Mouse (Mus musculus) heart, embryonic 11.5 days (tissue): ENCODE measurements around the gene Stox2. TPM values are rescaled to one million over a fixed set of nuclear protein-coding genes. Genes with fewer than 3 reads are reported as not detected.

Experiments
- ATAC-seq: fragments of 200-750 bp; cut with Nextera tagmentation; replicated peaks from 2 replicates; pipeline ENCODE4 v1.8.0; 2017; ENCODE audit warnings: moderate library complexity; ENCODE audit not compliant: insufficient number of reproducible peaks, low FRiP score, low TSS enrichment
- H3K27ac ChIP-seq: fragments of 300-500 bp; sonication (generic); 2 replicates; pipeline ENCODE4 v1.5.1; 2014; ENCODE audit warnings: mild to moderate bottlenecking, low read depth, low read length
- H3K27me3 ChIP-seq: fragments of 300-500 bp; sonication (generic); 2 replicates; pipeline ENCODE4 v1.6.1; 2014; ENCODE audit warnings: mild to moderate bottlenecking, low read length, mixed read lengths; ENCODE audit not compliant: control insufficient read depth, insufficient read depth
- H3K36me3 ChIP-seq: fragments of 300-500 bp; sonication (generic); 2 replicates; pipeline ENCODE4 v1.6.1; 2014; ENCODE audit warnings: mild to moderate bottlenecking, low read length, moderate library complexity, mixed read lengths; ENCODE audit not compliant: control insufficient read depth, insufficient read depth
- H3K4me1 ChIP-seq: fragments of 300-500 bp; sonication (generic); 2 replicates; pipeline ENCODE4 v1.6.1; 2014; ENCODE audit warnings: low read length; ENCODE audit not compliant: control insufficient read depth, insufficient read depth
- H3K4me2 ChIP-seq: fragments of 300-500 bp; sonication (generic); 2 replicates; pipeline ENCODE4 v1.6.1; 2014; ENCODE audit warnings: mild to moderate bottlenecking, moderate library complexity
- H3K4me3 ChIP-seq: fragments of 300-500 bp; sonication (generic); 2 replicates; pipeline ENCODE4 v1.5.1; 2014; ENCODE audit warnings: low read depth, low read length
- H3K9ac ChIP-seq: fragments of 300-500 bp; sonication (generic); 2 replicates; pipeline ENCODE4 v1.6.1; 2014; ENCODE audit warnings: mild to moderate bottlenecking, low read depth, low read length, moderate library complexity
- H3K9me3 ChIP-seq: fragments of 300-500 bp; sonication (generic); replicated peaks from 2 replicates; pipeline ENCODE4 v1.6.1; 2016; ENCODE audit warnings: low read length; ENCODE audit not compliant: control insufficient read depth
- WGBS: fragments of 180-500 bp; shearing (Covaris S2); extraction: QIAGEN DNeasy Blood & Tissue Kit; methylation state at CpG from one replicate; pipeline ENCODE4 v1.1.7; 2014; ENCODE audit not compliant: insufficient replicate concordance; 5-methylcytosine and 5-hydroxymethylcytosine counted together
- polyA plus RNA-seq: library from polyadenylated mRNA; unstranded; fragments of >200 nt; fragmentation: Nextera tagmentation; extraction: Ambion mirVana; gene quantifications from 2 replicates; pipeline ENCODE4 v1.2.1, GENCODE M21; 2014

Gene Stox2
- polyA plus RNA-seq, 1 experiment from 2014 or later: 10.6 TPM

DNA sequence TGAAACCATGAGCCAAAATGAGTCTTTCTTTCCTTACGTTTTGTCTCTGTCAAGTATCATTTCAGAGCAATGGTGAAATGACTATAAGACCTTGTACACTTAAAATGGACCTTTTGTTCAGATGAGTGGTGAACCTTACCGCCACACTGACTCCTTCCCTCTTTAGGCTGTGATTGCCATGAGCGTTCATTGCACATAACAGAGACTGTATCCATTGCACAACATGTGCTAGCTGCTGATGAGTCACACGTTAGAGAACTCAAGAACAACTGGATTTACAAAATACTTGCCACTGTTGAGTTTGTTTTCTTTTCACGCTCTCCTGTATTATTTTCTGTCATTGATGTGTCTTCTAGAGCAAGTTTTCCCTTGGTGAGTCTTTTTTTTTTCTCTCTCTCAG, 216.1 kb downstream of the Stox2 start:
- Histone ChIP-seq H3K36me3 (no peaks in the 10 kb centered on the region), H3K27ac (no peak overlapping the region), H3K27me3 (no peaks in the 10 kb centered on the region), H3K4me2 (no peak overlapping the region), H3K9ac (no peak overlapping the region), H3K4me3 (no peak overlapping the region), H3K9me3 (no peaks in the 10 kb centered on the region), H3K4me1 (peaks cover 12% of the 10 kb centered on the region)
- WGBS: 86% methylated on average over 5 of the region's 5 CpGs
- ATAC-seq: no peak

GRCm38 (mm10) chr8:47221851-47222250, 224.3 kb downstream of the Stox2 start:
- no peaks in the 10 kb centered on the region for H3K27me3 ChIP-seq
- H3K4me2 ChIP-seq: no peak overlapping the region
- no peak overlapping the region for H3K27ac ChIP-seq
- H3K36me3 ChIP-seq: no peaks in the 10 kb centered on the region
- no peak overlapping the region for H3K4me3 ChIP-seq
- peaks cover 19% of the 10 kb centered on the region for H3K4me1 ChIP-seq
- no peak overlapping the region for H3K9ac ChIP-seq
- 75% methylated on average over 5 of the region's 5 CpGs for WGBS
- H3K9me3 ChIP-seq: no peaks in the 10 kb centered on the region
- ATAC-seq: no peak

- WGBS: 71% methylated on average over 10 of the region's 10 CpGs
- H3K9me3 ChIP-seq: no peaks in the 10 kb centered on the region
- no peak for ATAC-seq
- no peak overlapping the region for H3K4me3 ChIP-seq
- no peak overlapping the region for H3K27ac ChIP-seq
- H3K27me3 ChIP-seq: no peaks in the 10 kb centered on the region
- H3K4me2 ChIP-seq: no peak overlapping the region
- peaks cover 19% of the 10 kb centered on the region for H3K4me1 ChIP-seq
- H3K9ac ChIP-seq: no peak overlapping the region
- H3K36me3 ChIP-seq: no peaks in the 10 kb centered on the region
These were observed 225.0 kb downstream of the Stox2 start for GRCm38 (mm10) chr8:47221191-47221590.

GRCm38 (mm10) chr8:47220390-47220789, 225.8 kb downstream of the Stox2 start:
- Histone ChIP-seq H3K36me3 (no peaks in the 10 kb centered on the region), H3K9ac (no peak overlapping the region), H3K27me3 (no peaks in the 10 kb centered on the region), H3K4me1 (peaks cover 19% of the 10 kb centered on the region), H3K4me2 (no peak overlapping the region), H3K4me3 (no peak overlapping the region), H3K9me3 (no peaks in the 10 kb centered on the region), H3K27ac (no peak overlapping the region)
- 83% methylated on average over 5 of the region's 5 CpGs for WGBS
- no peak for ATAC-seq

DNA sequence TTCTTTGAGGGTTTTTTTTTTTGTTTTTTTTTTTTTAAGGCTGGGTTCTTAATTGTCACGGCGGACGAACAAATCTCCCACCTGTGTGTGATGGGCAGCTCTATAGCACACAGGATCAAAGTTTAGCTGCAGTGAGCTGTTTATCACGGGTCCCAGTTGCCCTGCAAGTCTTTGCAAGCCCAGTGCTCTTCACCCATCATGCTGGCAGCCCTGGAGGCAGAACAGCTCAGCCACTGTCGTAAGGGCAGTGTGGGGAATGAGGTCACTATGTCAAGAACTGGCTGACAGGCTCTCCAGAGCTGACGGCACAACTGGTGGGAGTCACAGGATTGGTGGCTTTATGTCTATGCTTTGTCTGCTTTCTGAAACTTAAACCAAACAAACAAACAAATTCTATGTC, 227.6 kb downstream of the Stox2 start:
- H3K9ac ChIP-seq: 0 out of 2 replicates have a peak overlapping the region, but pooled peaks have one; percentile 28
- H3K4me1 ChIP-seq: peaks cover 19% of the 10 kb centered on the region
- peak overlapping the region; percentile 79 for H3K27ac ChIP-seq
- no peaks in the 10 kb centered on the region for H3K9me3 ChIP-seq
- WGBS: 35% methylated on average over 6 of the region's 6 CpGs
- no peak overlapping the region for H3K4me3 ChIP-seq
- H3K27me3 ChIP-seq: no peaks in the 10 kb centered on the region
- H3K36me3 ChIP-seq: no peaks in the 10 kb centered on the region
- H3K4me2 ChIP-seq: peak overlapping the region; percentile 19; the same call in 1 of the 2 replicates
- no peak; the same call in 1 of the 2 replicates for ATAC-seq

DNA sequence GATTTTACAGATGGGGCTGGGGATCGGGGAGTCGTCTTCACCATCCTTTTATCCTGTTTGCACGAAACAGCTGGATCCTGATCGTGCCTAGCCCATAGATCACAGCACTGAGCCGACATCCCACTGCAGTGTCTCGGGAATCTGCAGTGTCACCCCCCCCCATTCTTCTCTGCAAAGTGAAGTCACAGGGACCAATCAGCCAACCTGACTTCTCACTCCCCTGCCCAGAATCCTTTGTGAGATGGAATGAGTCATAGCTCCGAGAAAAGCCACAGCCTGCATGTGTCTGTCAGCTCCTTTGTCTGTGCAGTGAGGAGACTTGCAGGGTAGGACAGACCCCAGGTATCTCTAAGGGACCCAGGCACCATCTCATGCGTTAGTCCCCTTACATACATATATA, 228.1 kb downstream of the Stox2 start:
- Histone ChIP-seq H3K9ac (no peak overlapping the region), H3K4me1 (peaks cover 19% of the 10 kb centered on the region), H3K9me3 (no peaks in the 10 kb centered on the region), H3K4me3 (no peak overlapping the region), H3K4me2 (peak overlapping the region; percentile 19), H3K36me3 (no peaks in the 10 kb centered on the region), H3K27ac (peak overlapping the region; percentile 79), H3K27me3 (no peaks in the 10 kb centered on the region)
- 23% methylated on average over 8 of the region's 8 CpGs for WGBS
- peak; percentile 65; the same call in 1 of the 2 replicates for ATAC-seq

DNA sequence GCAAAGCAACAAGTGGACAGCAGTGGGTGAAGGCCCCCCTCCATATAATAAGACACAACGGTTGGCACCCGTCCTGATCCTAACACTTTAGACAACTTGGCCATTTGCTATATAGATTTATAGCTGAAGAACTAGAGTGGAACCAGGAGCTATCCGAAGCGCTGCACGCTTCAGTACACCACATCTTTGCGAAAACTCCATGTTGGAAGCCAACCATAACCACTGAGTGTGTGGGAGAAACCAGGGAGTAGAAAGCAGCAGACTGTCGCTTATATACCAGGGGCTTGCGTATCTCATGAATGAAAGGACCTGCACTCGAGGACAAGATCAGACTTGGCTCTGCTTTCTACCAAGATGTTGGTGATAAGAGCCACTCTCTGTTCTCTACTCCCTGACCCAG, 234.0 kb downstream of the Stox2 start:
- no peaks in the 10 kb centered on the region for H3K36me3 ChIP-seq
- peaks cover 3% of the 10 kb centered on the region; the same call in 1 of the 2 replicates for H3K4me1 ChIP-seq
- no peak overlapping the region for H3K27ac ChIP-seq
- H3K4me3 ChIP-seq: no peak overlapping the region
- H3K4me2 ChIP-seq: no peak overlapping the region
- H3K27me3 ChIP-seq: no peaks in the 10 kb centered on the region
- H3K9me3 ChIP-seq: no peaks in the 10 kb centered on the region
- 93% methylated on average over 9 of the region's 9 CpGs for WGBS
- no peak overlapping the region for H3K9ac ChIP-seq
- no peak for ATAC-seq

GRCm38 (mm10) chr8:47211226-47211625, 234.9 kb downstream of the Stox2 start:
- Histone ChIP-seq H3K4me3 (no peak overlapping the region), H3K27ac (no peak overlapping the region), H3K27me3 (no peaks in the 10 kb centered on the region), H3K36me3 (no peaks in the 10 kb centered on the region), H3K9me3 (no peaks in the 10 kb centered on the region), H3K4me1 (peaks cover 3% of the 10 kb centered on the region; the same call in 1 of the 2 replicates), H3K4me2 (no peak overlapping the region), H3K9ac (no peak overlapping the region)
- ATAC-seq: no peak
- WGBS: 67% methylated on average over 9 of the region's 9 CpGs

DNA sequence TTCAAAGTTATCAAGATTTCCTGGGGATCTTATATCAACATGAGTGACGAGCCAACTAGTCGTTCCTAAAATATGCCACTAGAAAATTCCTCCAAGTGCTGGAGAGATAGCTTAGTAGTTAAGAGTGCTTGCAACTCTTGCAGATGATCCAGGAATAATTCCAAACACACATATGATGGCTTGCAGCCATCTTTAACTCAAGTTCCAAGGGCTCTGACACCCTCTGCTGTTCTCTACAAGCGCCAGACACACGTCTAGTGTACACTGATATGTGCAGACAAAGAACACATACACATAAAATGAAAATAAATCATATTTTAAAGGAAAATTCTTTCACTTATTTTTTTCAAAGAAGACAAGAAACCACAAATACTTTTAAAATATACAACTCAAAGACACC, 237.9 kb downstream of the Stox2 start:
- Histone ChIP-seq H3K9me3 (no peaks in the 10 kb centered on the region), H3K4me3 (no peak overlapping the region), H3K27me3 (no peaks in the 10 kb centered on the region), H3K9ac (no peak overlapping the region), H3K4me2 (no peak overlapping the region), H3K4me1 (peaks cover 3% of the 10 kb centered on the region; the same call in 1 of the 2 replicates), H3K27ac (no peak overlapping the region), H3K36me3 (no peaks in the 10 kb centered on the region)
- ATAC-seq: no peak
- 65% methylated on average over 4 of the region's 4 CpGs for WGBS
